Mouse (Mus musculus) ovary, postnatal 14 days (tissue): ENCODE results near the gene Slc16a4.

Source experiments
- DNase-seq: peaks from one replicate; pipeline ENCODE4 v3.0.0; 2022; ENCODE audit warnings: low spot score

Gene Slc16a4

GRCm38 (mm10) chr3:107360341-107360740 lies 69.3 kb downstream of the Slc16a4 start:
- DNase-seq = no peak
